Mouse (Mus musculus) erythroblast, embryonic 14.5 days (primary cell): Measurements from ENCODE around the gene Tprg. TPM values are rescaled to one million over a fixed set of nuclear protein-coding genes. Genes with fewer than 3 reads are reported as not detected.

Source experiments
- H3K27me3 ChIP-seq: 2 replicates; pipeline ENCODE4 v1.6.1; 2012; ENCODE audit warnings: inconsistent platforms; ENCODE audit not compliant: control insufficient read depth
- H3K36me3 ChIP-seq: 2 replicates; pipeline ENCODE4 v1.6.1; 2012; ENCODE audit warnings: mild to moderate bottlenecking, inconsistent platforms; ENCODE audit not compliant: control insufficient read depth
- H3K4me1 ChIP-seq: 2 replicates; pipeline ENCODE4 v1.6.1; 2012; ENCODE audit warnings: inconsistent platforms; ENCODE audit not compliant: control insufficient read depth
- H3K4me3 ChIP-seq: replicated peaks from 2 replicates; pipeline ENCODE3; 2012; ENCODE audit warnings: moderate library complexity, mild to moderate bottlenecking, inconsistent platforms
- H3K9me3 ChIP-seq: 2 replicates; pipeline ENCODE4 v1.6.1; 2012; ENCODE audit warnings: low read length, inconsistent platforms, mixed read lengths; ENCODE audit not compliant: control insufficient read depth
- GATA1 ChIP-seq: IDR thresholded peaks from 2 replicates; pipeline ENCODE4 v1.6.1; 2012; ENCODE audit warnings: low read length, inconsistent platforms, mixed read lengths
- TAL1 ChIP-seq: IDR thresholded peaks from 3 replicates; pipeline ENCODE4 v1.6.1; 2012; ENCODE audit warnings: low read length, inconsistent platforms, mixed read lengths
- polyA plus RNA-seq: library from polyadenylated mRNA; stranded (reverse); fragments of >175 nt; gene quantifications from 2 replicates; pipeline ENCODE4 v1.2.3, GENCODE M21; 2012

Tprg gene
- polyA plus RNA-seq, 1 experiment = not detected

- Histone ChIP-seq H3K36me3 (no peaks in the 10 kb centered on the region), H3K4me3 (no peak overlapping the region), H3K4me1 (no peaks in the 10 kb centered on the region), H3K9me3 (no peaks in the 10 kb centered on the region; the same call in 1 of the 2 replicates), H3K27me3 (no peaks in the 10 kb centered on the region)
- no peak for TF ChIP-seq TAL1
- TF ChIP-seq GATA1 = no peak
Observed at GRCm38 (mm10) chr16:25464732-25465131, 178.1 kb downstream of the Tprg start.

GRCm38 (mm10) chr16:25465435-25466139, 179.0 kb downstream of the Tprg start:
- TF ChIP-seq GATA1 (no peak), TAL1 (no peak)
- no peaks in the 10 kb centered on the region for H3K36me3 ChIP-seq
- no peaks in the 10 kb centered on the region for H3K4me1 ChIP-seq
- no peaks in the 10 kb centered on the region for H3K27me3 ChIP-seq
- H3K4me3 ChIP-seq = no peak overlapping the region
- H3K9me3 ChIP-seq = no peaks in the 10 kb centered on the region; the same call in 1 of the 2 replicates

GRCm38 (mm10) chr16:25468040-25468439, 181.4 kb downstream of the Tprg start:
- no peaks in the 10 kb centered on the region for H3K27me3 ChIP-seq
- TF ChIP-seq TAL1 (no peak), GATA1 (no peak)
- H3K9me3 ChIP-seq = no peaks in the 10 kb centered on the region; the same call in 1 of the 2 replicates
- H3K4me1 ChIP-seq = no peaks in the 10 kb centered on the region
- H3K4me3 ChIP-seq = no peak overlapping the region
- no peaks in the 10 kb centered on the region for H3K36me3 ChIP-seq

DNA sequence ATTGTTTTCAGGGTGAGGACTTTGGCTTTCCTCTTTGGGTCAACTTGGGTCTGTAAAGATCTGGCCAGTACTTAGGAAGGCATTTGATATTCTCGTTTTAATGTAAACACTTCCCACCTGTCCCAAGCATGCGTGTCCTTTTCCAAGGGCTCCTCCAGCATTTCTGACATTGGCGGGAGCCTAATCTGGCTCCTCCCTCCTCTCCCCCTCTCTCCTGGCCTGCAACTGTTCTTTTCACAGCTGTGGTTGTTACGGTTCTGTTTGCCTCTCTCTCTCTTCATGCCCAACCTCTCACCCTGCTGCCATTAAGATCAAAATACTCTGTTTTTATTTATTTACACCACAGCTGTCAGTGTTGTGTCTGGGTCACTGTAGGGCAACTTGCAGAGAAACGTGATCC, 182.0 kb downstream of the Tprg start:
- no peaks in the 10 kb centered on the region; the same call in 1 of the 2 replicates for H3K9me3 ChIP-seq
- H3K4me1 ChIP-seq = no peaks in the 10 kb centered on the region
- no peak overlapping the region for H3K4me3 ChIP-seq
- H3K36me3 ChIP-seq = no peaks in the 10 kb centered on the region
- no peaks in the 10 kb centered on the region for H3K27me3 ChIP-seq
- TF ChIP-seq TAL1 = no peak
- TF ChIP-seq GATA1 = no peak
